Mouse (Mus musculus): ENCODE measurements at regions not wholly inside any gene's neighbourhood (a gene's known extent, or its start where the extent isn't known, plus 50 kb on each side); places are given as distances from the start of the nearest gene placed in this dataset.
A peak's percentile ranks its signal among the peaks of the same experiment; 100 is the strongest.
"Not testable (repeated sequence)": the region's sequence is repeated elsewhere in the genome, so short reads cannot be mapped to it uniquely, and the experiment has no call there.

GRCm38 (mm10) chr11:63245041-63245440 is 116.3 kb downstream of the Pmp22 start:
- ChIA-PET CTCF (no interaction called here), POLR2A (no interaction called here)
- ATAC-seq, result no peak
- DNase-seq (ENCODE audit: low read depth, low spot score), result no peak
- peaks cover 9% of the 10 kb centered on the region for H3K27me3 ChIP-seq
- no peak for TF ChIP-seq CTCF (IDR thresholded peaks at IDR 0.05)
- in situ Hi-C loops (cut with MboI; ENCODE audit: low pct_unique_long_range_greater_than_20kb), result no loop called here

- TF ChIP-seq CTCF (IDR thresholded peaks at IDR 0.05), result no peak
- DNase-seq (ENCODE audit: low read depth, low spot score) (no peak), ATAC-seq (no peak)
- ChIA-PET POLR2A (no interaction called here), CTCF (no interaction called here)
- peaks cover 3% of the 10 kb centered on the region for H3K27me3 ChIP-seq
- in situ Hi-C loops (cut with MboI; ENCODE audit: low pct_unique_long_range_greater_than_20kb), result no loop called here
Observed at GRCm38 (mm10) chr11:63246052-63246661, 117.4 kb downstream of the Pmp22 start.

GRCm38 (mm10) chr11:63252012-63252856 is 123.5 kb downstream of the Pmp22 start:
- ChIA-PET POLR2A (no interaction called here), CTCF (no interaction called here)
- peaks cover 3% of the 10 kb centered on the region for H3K27me3 ChIP-seq
- DNase-seq (ENCODE audit: low read depth, low spot score) (no peak), ATAC-seq (no peak)
- no peak for TF ChIP-seq CTCF (IDR thresholded peaks at IDR 0.05)
- in situ Hi-C loops (cut with MboI; ENCODE audit: low pct_unique_long_range_greater_than_20kb), result no loop called here

- H3K27me3 ChIP-seq, result peaks cover 6% of the 10 kb centered on the region
- ATAC-seq, result no peak
- ChIA-PET POLR2A (no interaction called here), CTCF (interaction anchor here (2.2 kb wide), 1 partner anchor 10 kb away, joined by 4 read pairs; no protein-coding TSS in a partner anchor)
- in situ Hi-C loops (cut with MboI; ENCODE audit: low pct_unique_long_range_greater_than_20kb), result no loop called here
- no peak for DNase-seq (ENCODE audit: low read depth, low spot score)
- TF ChIP-seq CTCF (IDR thresholded peaks at IDR 0.05), result no peak
Observed at GRCm38 (mm10) chr11:63252968-63253602, 124.3 kb downstream of the Pmp22 start.

- in situ Hi-C loops (cut with MboI; ENCODE audit: low pct_unique_long_range_greater_than_20kb), result loop anchor here (5.0 kb wide), 1 partner anchor 1703 kb away; no protein-coding TSS in a partner anchor
- CTCF ChIA-PET, result no interaction called here
- H3K27me3 ChIP-seq, result peaks cover 24% of the 10 kb centered on the region
- peak; percentile 83 for TF ChIP-seq CTCF (IDR thresholded peaks at IDR 0.05)
- ATAC-seq (peak; percentile 74), DNase-seq (ENCODE audit: low read depth, low spot score) (no peak)
- POLR2A ChIA-PET, result no interaction called here
Observed at GRCm38 (mm10) chr11:63264432-63265061, 135.8 kb downstream of the Pmp22 start.

GRCm38 (mm10) chr11:63266290-63266689 is 137.5 kb downstream of the Pmp22 start:
- in situ Hi-C loops (cut with MboI; ENCODE audit: low pct_unique_long_range_greater_than_20kb); CTCF ChIA-PET: not testable (repeated sequence)
- peaks cover 14% of the 10 kb centered on the region for H3K27me3 ChIP-seq

GRCm38 (mm10) chr11:63276641-63277040 is 147.9 kb downstream of the Pmp22 start:
- no peak for TF ChIP-seq CTCF (IDR thresholded peaks at IDR 0.05)
- POLR2A ChIA-PET, result no interaction called here
- DNase-seq (ENCODE audit: low read depth, low spot score) (no peak), ATAC-seq (no peak)
- H3K27me3 ChIP-seq, result peaks cover 16% of the 10 kb centered on the region
- CTCF ChIA-PET, result no interaction called here
- in situ Hi-C loops (cut with MboI; ENCODE audit: low pct_unique_long_range_greater_than_20kb), result no loop called here

More at GRCm38 (mm10) chr11:63266290-63266689, 137.5 kb downstream of the Pmp22 start:
- POLR2A ChIA-PET; DNase-seq (ENCODE audit: low read depth, low spot score); ATAC-seq: not testable (repeated sequence)

GRCm38 (mm10) chr11:63281839-63282238 is 153.1 kb downstream of the Pmp22 start:
- H3K27me3 ChIP-seq, result no peaks in the 10 kb centered on the region
- no peak for ATAC-seq
- no peak for DNase-seq (ENCODE audit: low read depth, low spot score)
- ChIA-PET POLR2A (no interaction called here), CTCF (no interaction called here)
- in situ Hi-C loops (cut with MboI; ENCODE audit: low pct_unique_long_range_greater_than_20kb), result no loop called here
- TF ChIP-seq CTCF (IDR thresholded peaks at IDR 0.05), result no peak

- no peak for TF ChIP-seq CTCF (IDR thresholded peaks at IDR 0.05)
- POLR2A ChIA-PET, result no interaction called here
- CTCF ChIA-PET, result no interaction called here
- DNase-seq (ENCODE audit: low read depth, low spot score) (no peak), ATAC-seq (no peak)
- in situ Hi-C loops (cut with MboI; ENCODE audit: low pct_unique_long_range_greater_than_20kb), result no loop called here
- H3K27me3 ChIP-seq, result no peaks in the 10 kb centered on the region
Observed at GRCm38 (mm10) chr11:63282541-63282940, 153.8 kb downstream of the Pmp22 start.

GRCm38 (mm10) chr11:63286026-63286425 is 157.2 kb downstream of the Pmp22 start:
- DNase-seq (ENCODE audit: low read depth, low spot score) (no peak), ATAC-seq (no peak)
- no peaks in the 10 kb centered on the region for H3K27me3 ChIP-seq
- in situ Hi-C loops (cut with MboI; ENCODE audit: low pct_unique_long_range_greater_than_20kb), result no loop called here
- POLR2A ChIA-PET, result no interaction called here
- CTCF ChIA-PET, result interaction anchor here (1.3 kb wide), 1 partner anchor 44 kb away, joined by 3 read pairs; no protein-coding TSS in a partner anchor
- no peak for TF ChIP-seq CTCF (IDR thresholded peaks at IDR 0.05)

GRCm38 (mm10) chr11:63287766-63288165 is 159.0 kb downstream of the Pmp22 start:
- no peaks in the 10 kb centered on the region for H3K27me3 ChIP-seq
- DNase-seq (ENCODE audit: low read depth, low spot score) (peak; percentile 49), ATAC-seq (peak; percentile 51)
- CTCF ChIA-PET, result no interaction called here
- no peak for TF ChIP-seq CTCF (IDR thresholded peaks at IDR 0.05)
- in situ Hi-C loops (cut with MboI; ENCODE audit: low pct_unique_long_range_greater_than_20kb), result no loop called here
- POLR2A ChIA-PET, result no interaction called here

All from Patski (cell line).